Mouse (Mus musculus) liver, adult 2 months (tissue): ENCODE data around the gene Gm10964.

Experiments used
- CTCF ChIP-seq: fragments of 200-500 bp; IDR thresholded peaks from 2 replicates; pipeline ENCODE4 v1.5.1; 2011; ENCODE audit warnings: low read depth, low read length, control low read depth
- POLR2A ChIP-seq: fragments of 200-500 bp; IDR thresholded peaks from 2 replicates; pipeline ENCODE4 v1.6.1; 2011; ENCODE audit warnings: low read length, control low read depth; ENCODE audit not compliant: insufficient read depth; ENCODE audit errors: extremely low read depth

DNA sequence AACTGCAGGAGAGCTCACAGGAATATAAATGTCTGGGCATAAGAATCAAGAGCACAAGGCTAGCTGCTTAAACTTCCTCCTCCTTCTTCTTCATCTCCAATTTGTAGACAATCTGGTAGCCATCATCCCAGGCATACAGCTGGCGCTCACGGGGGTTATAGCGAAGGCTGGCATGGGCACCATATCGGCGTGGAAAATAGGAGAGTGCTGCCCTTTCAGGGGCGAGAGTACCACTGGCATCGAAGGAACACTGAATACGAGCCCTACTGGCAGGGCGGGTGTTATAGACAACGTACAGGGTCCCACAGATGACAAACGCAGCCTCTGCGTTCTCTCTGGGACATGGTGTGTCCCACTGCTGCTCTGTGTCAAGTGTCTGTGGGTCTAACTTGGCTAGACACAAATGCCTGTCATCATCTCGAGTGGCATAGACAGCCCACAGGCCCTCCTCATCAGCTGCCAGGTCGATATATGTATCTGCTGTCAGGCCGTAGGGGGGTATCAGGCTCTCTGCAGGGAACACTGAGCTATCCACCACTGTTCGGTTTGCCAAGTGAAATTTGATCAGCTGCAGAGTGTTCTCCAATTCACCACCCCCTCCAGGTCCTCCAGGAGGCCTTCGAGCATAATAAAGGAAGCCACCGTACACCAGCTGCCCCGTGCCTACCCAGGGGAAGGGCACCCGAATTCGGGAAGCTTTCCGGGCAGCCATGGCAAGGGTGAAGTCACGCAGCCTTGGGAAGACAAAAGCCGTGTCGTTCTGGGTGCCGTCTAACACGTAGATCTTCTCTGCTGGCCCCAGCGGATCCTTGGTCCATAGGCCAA, 3.2 kb upstream of the Gm10964 start:
- no peak for TF ChIP-seq CTCF
- TF ChIP-seq POLR2A = no peak
